Mouse (Mus musculus) layer of hippocampus, adult 2 months (tissue): ENCODE data around the gene Frem3. TPM values are rescaled to one million over a fixed set of nuclear protein-coding genes. Genes with fewer than 3 reads are reported as not detected.

Experiments
- DNase-seq, 2 experiments: peaks; one replicate each; pipeline ENCODE4 v3.0.0; 2022; ENCODE audit warnings: low spot score in 2 of 2
- H3K27ac ChIP-seq: fragments of 200-600 bp; 2 replicates; pipeline ENCODE4 v1.8.1; 2022
- H3K4me3 ChIP-seq: fragments of 200-600 bp; 2 replicates; pipeline ENCODE4 v1.8.1; 2022; ENCODE audit warnings: mild to moderate bottlenecking
- CTCF ChIP-seq: fragments of 200-600 bp; conservative IDR thresholded peaks from 2 replicates; pipeline ENCODE4 v1.8.1; 2022; ENCODE audit warnings: antibody characterized with exemption, mild to moderate bottlenecking, moderate library complexity
- long read RNA-seq, 2 experiments: library from polyadenylated mRNA; stranded (forward); transcript quantifications; one replicate each; pipeline ENCODE4 v2.0.0; 2021; ENCODE audit warnings: borderline mapping rate in 2 of 2
- total RNA-seq, 2 experiments: library from RNA; stranded (reverse); gene quantifications; 2 replicates each; pipeline ENCODE4 v1.2.3; 2021

Frem3 gene
- total RNA-seq = 1 to 10 TPM; 1.7 to 1.8 TPM
- long read RNA-seq, experiment 1, full-length matches to known transcripts = 1 of 3 reads
- long read RNA-seq, experiment 1, partial matches to known transcripts = 0 of 3 reads
- long read RNA-seq, experiment 1, other reads (novel, unspliced or antisense) = 2 of 3 reads
- long read RNA-seq, experiment 2, full-length matches to known transcripts = 2 of 2 reads
- long read RNA-seq, experiment 2, partial matches to known transcripts = 0 of 2 reads
- long read RNA-seq, experiment 2, other reads (novel, unspliced or antisense) = 0 of 2 reads

GRCm38 (mm10) chr8:80610549-80611440, at the start of gene Frem3:
TSS of gene Frem3 (plus strand) at chr8:80611080.
- no peak for TF ChIP-seq CTCF
- no peak for DNase-seq
- Histone ChIP-seq H3K27ac (no peak within 1 kb of the TSS), H3K4me3 (peak within 1 kb of the TSS; percentile 40)

- DNase-seq = no peak
- no peak overlapping the region for H3K27ac ChIP-seq
- TF ChIP-seq CTCF = no peak
- H3K4me3 ChIP-seq = no peak overlapping the region
These were observed 46.6 kb upstream of the Frem3 start for GRCm38 (mm10) chr8:80564205-80564839.

GRCm38 (mm10) chr8:80567471-80567870, 43.4 kb upstream of the Frem3 start:
- DNase-seq = no peak
- no peak for TF ChIP-seq CTCF
- H3K27ac ChIP-seq = no peak overlapping the region

GRCm38 (mm10) chr8:80568243-80568995, 42.5 kb upstream of the Frem3 start:
- TF ChIP-seq CTCF = no peak
- no peak for DNase-seq
- no peak overlapping the region for H3K27ac ChIP-seq
- no peak overlapping the region for H3K4me3 ChIP-seq

More at GRCm38 (mm10) chr8:80567471-80567870, 43.4 kb upstream of the Frem3 start:
- H3K4me3 ChIP-seq = no peak overlapping the region

- no peak for TF ChIP-seq CTCF
- no peak overlapping the region for H3K27ac ChIP-seq
- no peak overlapping the region for H3K4me3 ChIP-seq
- no peak for DNase-seq
These were observed 38.3 kb upstream of the Frem3 start for GRCm38 (mm10) chr8:80572417-80573061.

- no peak for TF ChIP-seq CTCF
- no peak for DNase-seq
These were observed 33.8 kb upstream of the Frem3 start for GRCm38 (mm10) chr8:80577126-80577525.

GRCm38 (mm10) chr8:80579038-80579437, 31.8 kb upstream of the Frem3 start:
- no peak overlapping the region for H3K4me3 ChIP-seq
- no peak for TF ChIP-seq CTCF
- H3K27ac ChIP-seq = no peak overlapping the region
- DNase-seq = no peak

More at GRCm38 (mm10) chr8:80577126-80577525, 33.8 kb upstream of the Frem3 start:
- Histone ChIP-seq H3K4me3 (no peak overlapping the region), H3K27ac (no peak overlapping the region)

- DNase-seq = no peak
- no peak overlapping the region for H3K27ac ChIP-seq
- no peak overlapping the region for H3K4me3 ChIP-seq
- TF ChIP-seq CTCF = no peak
These were observed 18.3 kb upstream of the Frem3 start for GRCm38 (mm10) chr8:80592626-80593025.

GRCm38 (mm10) chr8:80600600-80601170, 10.2 kb upstream of the Frem3 start:
- TF ChIP-seq CTCF = no peak

GRCm38 (mm10) chr8:80601886-80602285, 9.0 kb upstream of the Frem3 start:
- Histone ChIP-seq H3K27ac (no peak overlapping the region), H3K4me3 (no peak overlapping the region)
- DNase-seq = no peak
- TF ChIP-seq CTCF = no peak

More at GRCm38 (mm10) chr8:80600600-80601170, 10.2 kb upstream of the Frem3 start:
- H3K4me3 ChIP-seq = no peak overlapping the region
- no peak for DNase-seq
- H3K27ac ChIP-seq = no peak overlapping the region

GRCm38 (mm10) chr8:80607082-80607481, 3.8 kb upstream of the Frem3 start:
- DNase-seq = no peak
- H3K27ac ChIP-seq = no peak overlapping the region
- H3K4me3 ChIP-seq = no peak overlapping the region
- TF ChIP-seq CTCF = no peak

- no peak for TF ChIP-seq CTCF
- H3K4me3 ChIP-seq = peak overlapping the region; percentile 40
These were observed 516 bp downstream of the Frem3 start for GRCm38 (mm10) chr8:80611441-80611751.

More at GRCm38 (mm10) chr8:80611441-80611751, 516 bp downstream of the Frem3 start:
- DNase-seq = no peak
- no peak overlapping the region for H3K27ac ChIP-seq
